Mouse (Mus musculus) cerebellum, adult (tissue): ENCODE results near the gene Dock2.
"Not testable (repeated sequence)": the region's sequence is repeated elsewhere in the genome, so short reads cannot be mapped to it uniquely, and the experiment has no call there.

Experiments
- ATAC-seq: cut with Nextera tagmentation; 2 replicates; pipeline ENCODE4 v1.9.2; 2017; ENCODE audit warnings: mild to moderate bottlenecking, moderate library complexity, mixed read lengths; ENCODE audit not compliant: insufficient number of reproducible peaks, low FRiP score, low TSS enrichment

Dock2 gene

GRCm38 (mm10) chr11:34236091-34236759, 547.5 kb downstream of the Dock2 start:
- 0 out of 2 replicates have a peak, but pooled peaks have one; percentile 26 for ATAC-seq

GRCm38 (mm10) chr11:34228758-34229364, 554.8 kb downstream of the Dock2 start:
- peak; percentile 53; the same call in 1 of the 2 replicates for ATAC-seq

- ATAC-seq = no peak
These were observed 556.5 kb downstream of the Dock2 start for GRCm38 (mm10) chr11:34227180-34227579.

- ATAC-seq = not testable (repeated sequence)
These were observed 563.1 kb downstream of the Dock2 start for GRCm38 (mm10) chr11:34220596-34220995.

GRCm38 (mm10) chr11:34212853-34213252, 570.8 kb downstream of the Dock2 start:
- ATAC-seq = 0 out of 2 replicates have a peak, but pooled peaks have one; percentile 62

- no peak for ATAC-seq
These were observed 575.7 kb downstream of the Dock2 start, which contains the start of gene Foxi1 for GRCm38 (mm10) chr11:34207989-34208388. Gene Foxi1 (minus strand): TSS chr11:34208089.

GRCm38 (mm10) chr11:34202769-34203168, 580.9 kb downstream of the Dock2 start:
- no peak for ATAC-seq

- no peak for ATAC-seq
These were observed 588.5 kb downstream of the Dock2 start for GRCm38 (mm10) chr11:34195142-34195541.

- ATAC-seq = no peak
These were observed 589.3 kb downstream of the Dock2 start for GRCm38 (mm10) chr11:34194158-34194941.

- ATAC-seq = no peak
These were observed 590.0 kb downstream of the Dock2 start for GRCm38 (mm10) chr11:34193658-34194057.

GRCm38 (mm10) chr11:34184266-34184665, 599.4 kb downstream of the Dock2 start:
- no peak for ATAC-seq

GRCm38 (mm10) chr11:34181214-34182117, 602.2 kb downstream of the Dock2 start:
- ATAC-seq = no peak

- no peak for ATAC-seq
These were observed 604.9 kb downstream of the Dock2 start for GRCm38 (mm10) chr11:34178752-34179151.
